Mouse (Mus musculus) neural tube, embryonic 12.5 days (tissue): ENCODE data around the gene Sucnr1. TPM values are rescaled to one million over a fixed set of nuclear protein-coding genes. Genes with fewer than 3 reads are reported as not detected.

Experiments used
- ATAC-seq: fragments of 200-750 bp; cut with Nextera tagmentation; 2 replicates; pipeline ENCODE4 v1.8.0; 2017; ENCODE audit warnings: low read depth, mild to moderate bottlenecking, moderate TSS enrichment, moderate library complexity; ENCODE audit not compliant: low FRiP score
- H3K27ac ChIP-seq: fragments of 300-500 bp; sonication (generic); 2 replicates; pipeline ENCODE4 v1.5.1; 2016
- H3K27me3 ChIP-seq: fragments of 300-500 bp; sonication (generic); replicated peaks from 2 replicates; pipeline ENCODE4 v1.6.1; 2016; ENCODE audit warnings: mild to moderate bottlenecking
- H3K36me3 ChIP-seq: fragments of 300-500 bp; sonication (generic); 2 replicates; pipeline ENCODE4 v1.6.1; 2016; ENCODE audit warnings: mild to moderate bottlenecking
- H3K4me1 ChIP-seq: fragments of 300-500 bp; sonication (generic); 2 replicates; pipeline ENCODE4 v1.6.1; 2016
- H3K4me2 ChIP-seq: fragments of 300-500 bp; sonication (generic); replicated peaks from 2 replicates; pipeline ENCODE4 v1.6.1; 2016; ENCODE audit warnings: mild to moderate bottlenecking
- H3K4me3 ChIP-seq: fragments of 300-500 bp; sonication (generic); 2 replicates; pipeline ENCODE4 v1.5.1; 2016
- H3K9ac ChIP-seq: fragments of 300-500 bp; sonication (generic); 2 replicates; pipeline ENCODE4 v1.6.1; 2016; ENCODE audit warnings: mild to moderate bottlenecking
- H3K9me3 ChIP-seq: fragments of 300-500 bp; sonication (generic); 2 replicates; pipeline ENCODE4 v1.6.1; 2016; ENCODE audit warnings: mild to moderate bottlenecking
- WGBS: fragments of 180-500 bp; shearing (Covaris S2); methylation state at CpG from one replicate; pipeline ENCODE4 v1.1.7; 2016; 5-methylcytosine and 5-hydroxymethylcytosine counted together
- polyA plus RNA-seq: library from polyadenylated mRNA; unstranded; fragments of >200 nt; fragmentation: Nextera tagmentation; extraction: Ambion mirVana; gene quantifications from 2 replicates; pipeline ENCODE4 v1.2.1, GENCODE M21; 2016

Sucnr1 gene
- polyA plus RNA-seq: not detected in 2 replicates

GRCm38 (mm10) chr3:60081648-60082047 lies at the start of gene Sucnr1:
Gene Sucnr1, plus strand, starts transcription at chr3:60081869.
- Histone ChIP-seq H3K4me2 (no peak within 1 kb of the TSS), H3K27ac (no peak within 1 kb of the TSS)
- WGBS: 65% methylated on average over 4 of the region's 4 CpGs

GRCm38 (mm10) chr3:60046221-60046913 lies 35.3 kb upstream of the Sucnr1 start:
- H3K27me3 ChIP-seq: no peaks in the 10 kb centered on the region
- no peaks in the 10 kb centered on the region for H3K9me3 ChIP-seq

More at GRCm38 (mm10) chr3:60081648-60082047, at the start of gene Sucnr1:
- no peak within 1 kb of the TSS for H3K9ac ChIP-seq
- no peaks in the 10 kb centered on the region for H3K9me3 ChIP-seq
- H3K4me3 ChIP-seq: no peak within 1 kb of the TSS
- 0 out of 2 replicates have a peak, but pooled peaks have one; percentile 33 for ATAC-seq
- no peaks in the 10 kb centered on the region for H3K27me3 ChIP-seq
- 0 out of 2 replicates have a peak, but pooled peaks cover 3% of the 10 kb centered on the region for H3K4me1 ChIP-seq
- no peaks in the 10 kb centered on the region for H3K36me3 ChIP-seq

GRCm38 (mm10) chr3:60053231-60053927 lies 28.3 kb upstream of the Sucnr1 start:
- Histone ChIP-seq H3K4me2 (no peak overlapping the region), H3K4me1 (no peaks in the 10 kb centered on the region), H3K9me3 (no peaks in the 10 kb centered on the region), H3K27ac (no peak overlapping the region), H3K4me3 (no peak overlapping the region), H3K36me3 (no peaks in the 10 kb centered on the region), H3K9ac (no peak overlapping the region), H3K27me3 (no peaks in the 10 kb centered on the region)
- WGBS: 85% methylated on average over 3 of the region's 3 CpGs
- no peak for ATAC-seq

More at GRCm38 (mm10) chr3:60046221-60046913, 35.3 kb upstream of the Sucnr1 start:
- Histone ChIP-seq H3K4me2 (no peak overlapping the region), H3K4me1 (no peaks in the 10 kb centered on the region), H3K27ac (no peak overlapping the region), H3K9ac (no peak overlapping the region), H3K4me3 (no peak overlapping the region), H3K36me3 (no peaks in the 10 kb centered on the region)
- WGBS: 78% methylated on average over 3 of the region's 3 CpGs
- ATAC-seq: no peak

GRCm38 (mm10) chr3:60053931-60054330 lies 27.7 kb upstream of the Sucnr1 start:
- ATAC-seq: no peak
- no peaks in the 10 kb centered on the region for H3K4me1 ChIP-seq
- WGBS: 92% methylated on average over 2 of the region's 2 CpGs

GRCm38 (mm10) chr3:60056451-60056850 lies 25.2 kb upstream of the Sucnr1 start:
- 33% methylated on average over 3 of the region's 3 CpGs for whole genome bisulfite sequencing
- ATAC-seq: no peak
- Histone ChIP-seq H3K4me1 (no peaks in the 10 kb centered on the region), H3K27me3 (no peaks in the 10 kb centered on the region), H3K9me3 (no peaks in the 10 kb centered on the region), H3K9ac (no peak overlapping the region), H3K4me3 (no peak overlapping the region), H3K36me3 (no peaks in the 10 kb centered on the region), H3K27ac (no peak overlapping the region), H3K4me2 (no peak overlapping the region)

More at GRCm38 (mm10) chr3:60053931-60054330, 27.7 kb upstream of the Sucnr1 start:
- no peaks in the 10 kb centered on the region for H3K36me3 ChIP-seq
- no peak overlapping the region for H3K27ac ChIP-seq
- H3K27me3 ChIP-seq: no peaks in the 10 kb centered on the region
- no peak overlapping the region for H3K4me2 ChIP-seq
- H3K9ac ChIP-seq: no peak overlapping the region
- no peaks in the 10 kb centered on the region for H3K9me3 ChIP-seq
- H3K4me3 ChIP-seq: no peak overlapping the region

GRCm38 (mm10) chr3:60057070-60057808 lies 24.4 kb upstream of the Sucnr1 start:
- ATAC-seq: no peak
- Histone ChIP-seq H3K4me3 (no peak overlapping the region), H3K27ac (no peak overlapping the region), H3K9ac (no peak overlapping the region), H3K27me3 (no peaks in the 10 kb centered on the region), H3K4me2 (no peak overlapping the region), H3K9me3 (no peaks in the 10 kb centered on the region), H3K4me1 (no peaks in the 10 kb centered on the region), H3K36me3 (no peaks in the 10 kb centered on the region)
- WGBS: 81% methylated on average over 2 of the region's 2 CpGs

GRCm38 (mm10) chr3:60057809-60058082 lies 23.9 kb upstream of the Sucnr1 start:
- no peak overlapping the region for H3K27ac ChIP-seq
- H3K9ac ChIP-seq: no peak overlapping the region
- no peaks in the 10 kb centered on the region for H3K27me3 ChIP-seq
- ATAC-seq: no peak
- no peaks in the 10 kb centered on the region for H3K36me3 ChIP-seq
- no peak overlapping the region for H3K4me2 ChIP-seq
- no peak overlapping the region for H3K4me3 ChIP-seq
- H3K4me1 ChIP-seq: no peaks in the 10 kb centered on the region
- WGBS: 70% methylated on average over 1 of the region's 1 CpGs
- no peaks in the 10 kb centered on the region for H3K9me3 ChIP-seq

GRCm38 (mm10) chr3:60078883-60079415 lies 2.7 kb upstream of the Sucnr1 start:
- 0 out of 2 replicates have a peak, but pooled peaks cover 3% of the 10 kb centered on the region for H3K4me1 ChIP-seq
- H3K9me3 ChIP-seq: no peaks in the 10 kb centered on the region
- no peaks in the 10 kb centered on the region for H3K36me3 ChIP-seq
- no peak overlapping the region for H3K27ac ChIP-seq
- no peak overlapping the region for H3K4me2 ChIP-seq
- no peak overlapping the region for H3K4me3 ChIP-seq
- H3K9ac ChIP-seq: no peak overlapping the region
- H3K27me3 ChIP-seq: no peaks in the 10 kb centered on the region
- WGBS: 82% methylated on average over 1 of the region's 1 CpGs
- ATAC-seq: no peak

GRCm38 (mm10) chr3:60080572-60080971 lies 1.1 kb upstream of the Sucnr1 start:
- Histone ChIP-seq H3K27ac (no peak overlapping the region), H3K9me3 (no peaks in the 10 kb centered on the region)
- WGBS: 70% methylated on average over 4 of the region's 4 CpGs

GRCm38 (mm10) chr3:60082746-60083145 lies 1.1 kb downstream of the Sucnr1 start:
- H3K9ac ChIP-seq: no peak overlapping the region
- H3K36me3 ChIP-seq: no peaks in the 10 kb centered on the region
- no peaks in the 10 kb centered on the region for H3K27me3 ChIP-seq
- no peak overlapping the region for H3K27ac ChIP-seq
- H3K4me3 ChIP-seq: no peak overlapping the region
- no peak overlapping the region for H3K4me2 ChIP-seq
- 92% methylated on average over 3 of the region's 3 CpGs for WGBS
- ATAC-seq: no peak
- H3K9me3 ChIP-seq: no peaks in the 10 kb centered on the region
- 0 out of 2 replicates have a peak, but pooled peaks cover 3% of the 10 kb centered on the region for H3K4me1 ChIP-seq

More at GRCm38 (mm10) chr3:60080572-60080971, 1.1 kb upstream of the Sucnr1 start:
- Histone ChIP-seq H3K36me3 (no peaks in the 10 kb centered on the region), H3K4me3 (no peak overlapping the region), H3K4me1 (0 out of 2 replicates have a peak, but pooled peaks cover 3% of the 10 kb centered on the region), H3K4me2 (no peak overlapping the region), H3K9ac (no peak overlapping the region), H3K27me3 (no peaks in the 10 kb centered on the region)
- ATAC-seq: no peak

- Histone ChIP-seq H3K4me3 (no peak overlapping the region), H3K36me3 (no peaks in the 10 kb centered on the region), H3K9ac (no peak overlapping the region), H3K27ac (no peak overlapping the region), H3K4me2 (no peak overlapping the region), H3K4me1 (0 out of 2 replicates have a peak, but pooled peaks cover 3% of the 10 kb centered on the region), H3K27me3 (no peaks in the 10 kb centered on the region), H3K9me3 (no peaks in the 10 kb centered on the region)
- ATAC-seq: no peak
- WGBS: 92% methylated on average over 2 of the region's 2 CpGs
Observed at GRCm38 (mm10) chr3:60085729-60086128, 4.1 kb downstream of the Sucnr1 start.

GRCm38 (mm10) chr3:60091321-60091720 lies 9.7 kb downstream of the Sucnr1 start:
- Histone ChIP-seq H3K9ac (no peak overlapping the region), H3K9me3 (no peaks in the 10 kb centered on the region), H3K4me1 (no peaks in the 10 kb centered on the region), H3K27me3 (no peaks in the 10 kb centered on the region), H3K4me2 (no peak overlapping the region), H3K36me3 (no peaks in the 10 kb centered on the region), H3K4me3 (no peak overlapping the region), H3K27ac (no peak overlapping the region)
- no peak for ATAC-seq
- WGBS: 85% methylated on average over 8 of the region's 8 CpGs
